Mouse (Mus musculus): ENCODE measurements at regions not wholly inside any gene's neighbourhood (a gene's known extent, or its start where the extent isn't known, plus 50 kb on each side); places are given as distances from the start of the nearest gene placed in this dataset.
"Not testable (repeated sequence)": the region's sequence is repeated elsewhere in the genome, so short reads cannot be mapped to it uniquely, and the experiment has no call there.

- no peak for DNase-seq (ENCODE audit: low spot score in 2 of 2)
Observed at GRCm38 (mm10) chr15:91916946-91917345, 78.9 kb downstream of the Smgc start.

- DNase-seq (ENCODE audit: low spot score in 2 of 2), result no peak
Observed at GRCm38 (mm10) chr15:91917877-91918276, 79.8 kb downstream of the Smgc start.

GRCm38 (mm10) chr15:91924542-91924941, 86.5 kb downstream of the Smgc start:
- DNase-seq (ENCODE audit: low spot score in 2 of 2), result no peak

- DNase-seq (ENCODE audit: low spot score in 2 of 2), result no peak
Observed at GRCm38 (mm10) chr15:91927492-91927891, 89.4 kb downstream of the Smgc start.

GRCm38 (mm10) chr15:91928511-91928910, 90.4 kb downstream of the Smgc start:
- DNase-seq (ENCODE audit: low spot score in 2 of 2), result no peak

GRCm38 (mm10) chr15:91957273-91957672, 93.7 kb upstream of the Cntn1 start:
- DNase-seq (ENCODE audit: low spot score in 2 of 2), result no peak

GRCm38 (mm10) chr15:91965172-91965571, 85.8 kb upstream of the Cntn1 start:
- DNase-seq (ENCODE audit: low spot score in 2 of 2), result no peak

- DNase-seq (ENCODE audit: low spot score in 2 of 2), result peak in 1 of 2 experiments; percentile 31
Observed at GRCm38 (mm10) chr15:91969378-91969777, 81.6 kb upstream of the Cntn1 start.

- no peak for DNase-seq (ENCODE audit: low spot score in 2 of 2)
Observed at GRCm38 (mm10) chr15:91971411-91971810, 79.6 kb upstream of the Cntn1 start.

GRCm38 (mm10) chr15:91971846-91972245, 79.1 kb upstream of the Cntn1 start:
- DNase-seq (ENCODE audit: low spot score in 2 of 2), result no peak

GRCm38 (mm10) chr15:91975606-91976005, 75.4 kb upstream of the Cntn1 start:
- no peak for DNase-seq (ENCODE audit: low spot score in 2 of 2)

- not testable (repeated sequence) for DNase-seq (ENCODE audit: low spot score in 2 of 2)
Observed at GRCm38 (mm10) chr15:91983186-91983585, 67.8 kb upstream of the Cntn1 start.

- DNase-seq (ENCODE audit: low spot score in 2 of 2), result no peak
Observed at GRCm38 (mm10) chr15:92000086-92000485, 50.9 kb upstream of the Cntn1 start.

Measured in urinary bladder, adult 18-20 months (tissue).